Mouse (Mus musculus): ENCODE measurements around the gene Nptn. TPM values are rescaled to one million over a fixed set of nuclear protein-coding genes. Genes with fewer than 3 reads are reported as not detected.

Nptn gene
- polyA plus RNA-seq, 1 experiment from 2014 or later, result 56.1 TPM

GRCm38 (mm10) chr9:58545428-58545827, 36.6 kb upstream of the Nptn start:
- Histone ChIP-seq H3K9me3 (ENCODE audit: control insufficient read depth, low read length) (no peaks in the 10 kb centered on the region), H3K4me1 (ENCODE audit: control insufficient read depth, insufficient read depth, low read length) (peaks cover 5% of the 10 kb centered on the region; the same call in 1 of the 2 replicates), H3K36me3 (ENCODE audit: control insufficient read depth, insufficient read depth, low read length) (no peaks in the 10 kb centered on the region), H3K4me3 (ENCODE audit: low read depth, low read length) (no peak overlapping the region), H3K27ac (replicated peaks; ENCODE audit: low read depth, low read length) (no peak overlapping the region), H3K9ac (ENCODE audit: low read length) (no peak overlapping the region), H3K4me2 (ENCODE audit: low read depth, severe bottlenecking) (no peak overlapping the region), H3K27me3 (ENCODE audit: control insufficient read depth, insufficient read depth, low read length) (no peaks in the 10 kb centered on the region)
- 66% methylated on average over 6 of the region's 6 CpGs for WGBS
- DNase-seq (ENCODE audit: low spot score) (no peak), ATAC-seq (ENCODE audit: insufficient number of reproducible peaks, low FRiP score, low TSS enrichment, low read depth) (no peak)

DNA sequence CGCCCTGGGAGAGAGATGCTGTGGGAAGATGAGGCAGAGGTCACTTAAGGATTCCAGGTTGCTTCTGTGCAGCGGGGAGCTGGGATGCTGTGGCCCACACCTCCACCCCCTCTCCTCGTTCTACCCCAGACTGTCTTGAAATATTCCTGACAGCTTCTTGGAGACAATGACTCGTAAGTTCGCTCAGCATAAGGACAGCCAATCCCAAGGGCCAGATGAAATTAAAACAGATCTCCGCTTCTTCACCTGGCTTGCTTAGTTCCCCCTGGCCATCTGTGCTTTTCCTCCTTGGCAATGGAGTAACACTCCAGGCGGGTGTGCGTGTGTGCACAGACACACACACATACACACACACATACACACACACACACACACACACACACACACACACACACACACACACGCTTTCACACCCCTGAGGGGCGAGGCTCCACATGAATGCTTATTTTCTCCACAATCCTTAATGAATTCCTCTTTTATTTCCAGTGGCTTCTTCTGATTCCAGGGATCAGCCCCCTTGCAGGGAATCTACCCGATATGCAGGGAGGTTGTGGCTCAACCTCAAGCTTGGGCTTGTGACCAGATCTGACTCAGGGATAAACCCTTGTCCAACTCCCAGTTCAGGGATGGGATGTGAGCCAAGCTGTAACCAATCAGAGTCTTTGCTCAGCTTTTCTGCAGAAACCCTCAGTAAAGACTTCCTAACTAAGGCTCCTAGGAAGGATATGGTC, 35.2 kb upstream of the Nptn start:
- Histone ChIP-seq H3K27me3 (ENCODE audit: control insufficient read depth, insufficient read depth, low read length) (no peaks in the 10 kb centered on the region), H3K36me3 (ENCODE audit: control insufficient read depth, insufficient read depth, low read length) (no peaks in the 10 kb centered on the region), H3K27ac (replicated peaks; ENCODE audit: low read depth, low read length) (no peak overlapping the region), H3K4me3 (ENCODE audit: low read depth, low read length) (no peak overlapping the region), H3K4me2 (ENCODE audit: low read depth, severe bottlenecking) (no peak overlapping the region), H3K9ac (ENCODE audit: low read length) (no peak overlapping the region), H3K9me3 (ENCODE audit: control insufficient read depth, low read length) (no peaks in the 10 kb centered on the region), H3K4me1 (ENCODE audit: control insufficient read depth, insufficient read depth, low read length) (peaks cover 4% of the 10 kb centered on the region; the same call in 1 of the 2 replicates)
- no peak for DNase-seq (ENCODE audit: low spot score)
- ATAC-seq (ENCODE audit: insufficient number of reproducible peaks, low FRiP score, low TSS enrichment, low read depth), result no peak
- 88% methylated on average over 11 of the region's 11 CpGs for WGBS

DNA sequence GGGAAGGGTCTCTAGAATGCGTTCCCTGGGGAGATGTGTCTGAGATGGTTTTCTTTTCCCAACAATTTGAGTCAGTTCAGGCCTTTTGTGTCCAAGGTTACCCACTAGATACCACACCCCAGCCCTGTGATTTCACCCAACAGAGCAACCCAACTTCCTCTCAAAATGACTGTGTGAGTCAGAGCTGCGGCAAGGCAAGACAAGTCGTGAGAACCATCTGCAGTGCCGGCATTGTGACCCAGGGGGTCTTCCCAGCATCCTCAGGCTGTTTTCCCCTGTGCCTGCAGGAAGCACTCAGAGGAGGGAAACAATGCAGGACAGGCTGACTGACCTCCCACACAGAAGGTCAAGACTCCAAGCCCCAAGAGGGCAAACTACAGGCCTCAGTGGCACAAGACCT, 33.1 kb upstream of the Nptn start:
- ATAC-seq (ENCODE audit: insufficient number of reproducible peaks, low FRiP score, low TSS enrichment, low read depth) (no peak), DNase-seq (ENCODE audit: low spot score) (no peak)
- Histone ChIP-seq H3K9me3 (ENCODE audit: control insufficient read depth, low read length) (no peaks in the 10 kb centered on the region), H3K9ac (ENCODE audit: low read length) (no peak overlapping the region), H3K36me3 (ENCODE audit: control insufficient read depth, insufficient read depth, low read length) (no peaks in the 10 kb centered on the region), H3K4me3 (ENCODE audit: low read depth, low read length) (no peak overlapping the region), H3K27ac (replicated peaks; ENCODE audit: low read depth, low read length) (no peak overlapping the region), H3K4me2 (ENCODE audit: low read depth, severe bottlenecking) (no peak overlapping the region), H3K4me1 (ENCODE audit: control insufficient read depth, insufficient read depth, low read length) (0 out of 2 replicates have a peak, but pooled peaks cover 3% of the 10 kb centered on the region), H3K27me3 (ENCODE audit: control insufficient read depth, insufficient read depth, low read length) (no peaks in the 10 kb centered on the region)
- 61% methylated on average over 4 of the region's 4 CpGs for WGBS

DNA sequence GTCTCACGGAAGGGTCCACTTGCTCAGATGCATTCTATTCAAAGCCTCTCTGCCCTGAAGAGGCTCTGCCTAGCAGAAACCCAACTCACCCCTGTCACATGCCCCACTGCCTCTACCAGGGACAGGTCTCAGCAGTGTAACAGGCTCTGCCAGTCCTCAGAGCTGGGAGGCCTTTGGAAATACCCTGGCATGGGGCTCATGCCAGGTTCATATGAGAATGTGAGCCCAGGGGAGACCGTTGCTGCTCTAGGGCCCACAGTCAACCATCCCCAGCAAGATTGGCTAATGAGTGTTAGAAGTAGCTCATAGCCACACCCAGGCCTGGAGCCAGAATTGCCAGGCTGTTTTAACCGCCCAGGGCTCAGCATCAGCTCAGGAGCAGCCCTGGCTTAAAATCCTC, 32.3 kb upstream of the Nptn start:
- no peak overlapping the region for H3K27ac ChIP-seq (replicated peaks; ENCODE audit: low read depth, low read length)
- H3K4me2 ChIP-seq (ENCODE audit: low read depth, severe bottlenecking), result no peak overlapping the region
- H3K27me3 ChIP-seq (ENCODE audit: control insufficient read depth, insufficient read depth, low read length), result no peaks in the 10 kb centered on the region
- no peaks in the 10 kb centered on the region for H3K36me3 ChIP-seq (ENCODE audit: control insufficient read depth, insufficient read depth, low read length)
- H3K9me3 ChIP-seq (ENCODE audit: control insufficient read depth, low read length), result no peaks in the 10 kb centered on the region
- DNase-seq (ENCODE audit: low spot score) (no peak), ATAC-seq (ENCODE audit: insufficient number of reproducible peaks, low FRiP score, low TSS enrichment, low read depth) (no peak)
- no peak overlapping the region for H3K9ac ChIP-seq (ENCODE audit: low read length)
- no peak overlapping the region for H3K4me3 ChIP-seq (ENCODE audit: low read depth, low read length)
- 73% methylated on average over 3 of the region's 3 CpGs for WGBS
- 0 out of 2 replicates have a peak, but pooled peaks cover 3% of the 10 kb centered on the region for H3K4me1 ChIP-seq (ENCODE audit: control insufficient read depth, insufficient read depth, low read length)

DNA sequence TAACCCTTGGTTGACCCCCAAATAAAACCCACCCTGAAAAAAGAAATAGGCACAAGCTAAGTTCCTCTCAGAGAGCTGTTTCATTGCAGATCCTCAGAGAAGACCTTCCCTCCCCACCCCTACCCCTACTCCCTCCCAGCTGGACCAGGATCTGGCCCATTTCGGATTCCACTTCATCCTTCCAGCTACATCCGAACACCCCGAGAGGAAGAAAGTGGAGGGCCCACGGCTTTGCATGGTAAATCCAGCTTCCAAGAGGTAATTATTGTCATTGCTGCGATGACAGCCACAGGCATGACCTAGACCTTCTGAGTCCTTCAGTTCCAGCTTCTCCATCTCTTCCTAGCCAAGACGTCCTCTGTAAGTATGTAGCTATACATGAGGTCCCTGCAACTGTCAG, 31.1 kb upstream of the Nptn start:
- WGBS, result 92% methylated on average over 6 of the region's 6 CpGs
- Histone ChIP-seq H3K36me3 (ENCODE audit: control insufficient read depth, insufficient read depth, low read length) (no peaks in the 10 kb centered on the region), H3K4me3 (ENCODE audit: low read depth, low read length) (no peak overlapping the region), H3K9me3 (ENCODE audit: control insufficient read depth, low read length) (no peaks in the 10 kb centered on the region), H3K4me2 (ENCODE audit: low read depth, severe bottlenecking) (no peak overlapping the region), H3K27me3 (ENCODE audit: control insufficient read depth, insufficient read depth, low read length) (no peaks in the 10 kb centered on the region), H3K27ac (replicated peaks; ENCODE audit: low read depth, low read length) (no peak overlapping the region), H3K4me1 (ENCODE audit: control insufficient read depth, insufficient read depth, low read length) (peaks cover 3% of the 10 kb centered on the region; the same call in 1 of the 2 replicates), H3K9ac (ENCODE audit: low read length) (no peak overlapping the region)
- DNase-seq (ENCODE audit: low spot score) (no peak), ATAC-seq (ENCODE audit: insufficient number of reproducible peaks, low FRiP score, low TSS enrichment, low read depth) (no peak)

DNA sequence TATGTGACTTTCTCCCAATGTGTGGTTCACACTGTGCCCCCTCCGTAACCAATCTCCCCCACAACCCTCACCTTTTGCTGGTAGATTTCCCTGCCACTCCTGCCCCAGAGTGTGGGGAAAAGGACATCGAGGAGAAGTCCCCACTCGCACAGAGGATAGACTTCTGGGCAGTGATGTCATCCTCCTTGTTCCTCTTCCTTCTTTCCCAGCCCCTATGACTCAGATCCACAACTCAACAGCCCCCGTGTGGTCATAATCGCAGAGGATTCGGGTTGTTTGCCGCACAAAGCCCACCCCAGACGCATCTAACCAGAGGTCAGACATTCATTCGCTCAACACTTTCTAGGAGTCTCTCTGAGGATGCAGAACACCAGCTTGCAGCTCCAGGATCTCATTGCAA, 30.0 kb upstream of the Nptn start:
- H3K9ac ChIP-seq (ENCODE audit: low read length), result no peak overlapping the region
- H3K27ac ChIP-seq (replicated peaks; ENCODE audit: low read depth, low read length), result no peak overlapping the region
- H3K4me1 ChIP-seq (ENCODE audit: control insufficient read depth, insufficient read depth, low read length), result peaks cover 3% of the 10 kb centered on the region; the same call in 1 of the 2 replicates
- 85% methylated on average over 9 of the region's 9 CpGs for WGBS
- H3K9me3 ChIP-seq (ENCODE audit: control insufficient read depth, low read length), result no peaks in the 10 kb centered on the region
- no peaks in the 10 kb centered on the region for H3K27me3 ChIP-seq (ENCODE audit: control insufficient read depth, insufficient read depth, low read length)
- no peaks in the 10 kb centered on the region for H3K36me3 ChIP-seq (ENCODE audit: control insufficient read depth, insufficient read depth, low read length)
- H3K4me2 ChIP-seq (ENCODE audit: low read depth, severe bottlenecking), result no peak overlapping the region
- H3K4me3 ChIP-seq (ENCODE audit: low read depth, low read length), result no peak overlapping the region
- ATAC-seq (ENCODE audit: insufficient number of reproducible peaks, low FRiP score, low TSS enrichment, low read depth), result no peak
- no peak for DNase-seq (ENCODE audit: low spot score)

DNA sequence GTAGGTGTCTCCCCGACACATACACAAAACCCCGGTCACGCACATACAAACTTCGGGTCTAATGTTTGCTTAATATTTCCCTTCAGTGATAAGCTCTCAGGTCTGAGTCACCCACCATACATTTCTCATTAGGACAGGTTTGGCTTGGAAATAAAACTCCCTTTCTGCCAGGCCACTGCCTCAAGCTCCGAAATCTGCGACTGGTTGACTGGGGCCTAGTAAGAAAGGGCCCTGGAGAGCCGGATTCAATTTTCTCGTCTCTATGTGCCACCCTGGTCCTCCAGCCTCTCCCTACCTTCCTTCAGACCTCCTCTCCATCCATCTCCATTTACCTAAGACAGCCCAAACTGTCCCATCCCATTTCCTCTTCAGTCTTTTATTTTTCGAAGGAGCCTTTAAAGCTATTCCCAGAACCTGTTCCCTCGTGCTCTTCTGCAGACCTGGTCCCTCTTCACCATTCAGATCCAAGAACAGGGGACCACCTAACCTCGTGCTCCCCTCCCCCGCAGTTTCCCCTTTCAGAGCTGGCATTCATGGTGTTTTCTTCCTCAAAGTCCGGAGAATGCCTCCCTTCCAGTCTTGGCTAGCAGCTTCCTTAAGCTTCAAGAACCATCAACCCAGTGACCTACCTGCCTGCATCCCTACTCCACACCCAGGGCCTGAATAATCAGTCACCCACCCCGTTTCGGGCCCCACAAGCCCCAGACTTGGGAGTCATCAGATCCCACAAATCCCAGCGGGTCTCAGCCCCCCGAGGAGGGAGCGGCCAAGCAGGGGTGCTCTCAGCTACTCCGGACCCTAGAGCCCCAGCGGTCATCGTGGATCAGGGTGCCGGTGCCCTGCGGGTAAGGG, 27.8 kb upstream of the Nptn start:
- no peak for ATAC-seq (ENCODE audit: insufficient number of reproducible peaks, low FRiP score, low TSS enrichment, low read depth)
- H3K4me1 ChIP-seq (ENCODE audit: control insufficient read depth, insufficient read depth, low read length), result peaks cover 3% of the 10 kb centered on the region; the same call in 1 of the 2 replicates
- H3K27me3 ChIP-seq (ENCODE audit: control insufficient read depth, insufficient read depth, low read length), result no peaks in the 10 kb centered on the region
- peak overlapping the region; percentile 96 for H3K9ac ChIP-seq (ENCODE audit: low read length)
- DNase-seq (ENCODE audit: low spot score), result peak; percentile 48
- no peaks in the 10 kb centered on the region for H3K9me3 ChIP-seq (ENCODE audit: control insufficient read depth, low read length)
- 12% methylated on average over 23 of the region's 23 CpGs for WGBS
- H3K4me3 ChIP-seq (ENCODE audit: low read depth, low read length), result peak overlapping the region; percentile 79
- peak overlapping the region; percentile 90 for H3K27ac ChIP-seq (replicated peaks; ENCODE audit: low read depth, low read length)
- H3K4me2 ChIP-seq (ENCODE audit: low read depth, severe bottlenecking), result peak overlapping the region; percentile 86
- H3K36me3 ChIP-seq (ENCODE audit: control insufficient read depth, insufficient read depth, low read length), result no peaks in the 10 kb centered on the region

DNA sequence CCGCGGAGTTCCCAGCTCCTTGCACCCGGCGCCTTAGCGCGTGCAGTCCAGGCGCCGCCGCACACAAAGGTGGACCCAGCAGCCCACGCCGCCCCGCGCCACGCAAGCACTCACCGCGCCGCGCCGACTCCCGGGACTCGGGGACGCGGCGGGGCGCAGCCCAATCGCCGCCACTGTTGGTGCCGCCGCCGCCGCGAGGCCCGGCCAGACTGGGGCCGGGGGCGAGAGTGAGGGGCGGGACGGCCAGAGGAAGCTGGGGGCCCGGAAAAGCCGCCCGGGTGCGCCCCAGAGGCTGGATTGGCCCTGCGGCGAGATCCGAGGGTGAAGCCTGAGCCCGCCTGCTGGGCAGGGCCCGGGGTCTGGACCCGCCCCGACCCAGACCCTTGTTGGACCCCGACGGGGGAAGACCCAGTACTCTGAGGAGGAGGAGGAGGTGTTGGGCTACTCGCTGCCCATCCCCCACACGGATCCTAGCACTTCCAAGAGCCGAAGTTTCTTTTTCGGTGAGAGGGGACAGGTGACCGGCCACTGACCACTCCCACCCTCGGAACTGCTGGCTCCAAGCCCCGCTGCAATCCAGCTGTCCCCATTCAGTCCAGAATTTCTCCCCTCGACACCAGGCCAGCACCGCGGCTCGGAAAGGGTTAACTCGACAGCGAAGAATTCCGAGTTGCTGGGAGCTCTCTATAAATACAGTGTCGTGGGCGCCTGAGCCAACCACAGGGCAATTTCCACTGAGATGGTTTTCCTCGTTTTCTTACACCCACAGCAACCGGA, 26.9 kb upstream of the Nptn start, which contains the start of gene Cd276:
TSS of gene Cd276 (minus strand) at position 530 of the 777 bp plus-strand sequence.
- Histone ChIP-seq H3K27ac (replicated peaks; ENCODE audit: low read depth, low read length) (peak within 1 kb of the TSS; percentile 90), H3K4me3 (ENCODE audit: low read depth, low read length) (peak within 1 kb of the TSS; percentile 79), H3K9ac (ENCODE audit: low read length) (peak within 1 kb of the TSS; percentile 96), H3K9me3 (ENCODE audit: control insufficient read depth, low read length) (no peaks in the 10 kb centered on the region), H3K27me3 (ENCODE audit: control insufficient read depth, insufficient read depth, low read length) (no peaks in the 10 kb centered on the region), H3K36me3 (ENCODE audit: control insufficient read depth, insufficient read depth, low read length) (no peaks in the 10 kb centered on the region), H3K4me1 (ENCODE audit: control insufficient read depth, insufficient read depth, low read length) (peaks cover 3% of the 10 kb centered on the region; the same call in 1 of the 2 replicates), H3K4me2 (ENCODE audit: low read depth, severe bottlenecking) (peak within 1 kb of the TSS; percentile 86)
- DNase-seq (ENCODE audit: low spot score) (peak; percentile 86), ATAC-seq (ENCODE audit: insufficient number of reproducible peaks, low FRiP score, low TSS enrichment, low read depth) (peak; percentile 82)
- WGBS, result under 1% methylated on average over 50 of the region's 68 CpGs

Measured in limb, embryonic 11.5 days (tissue).